Mouse (Mus musculus): ENCODE results near the gene Nt5c2. TPM values are rescaled to one million over a fixed set of nuclear protein-coding genes. Genes with fewer than 3 reads are reported as not detected.

The Nt5c2 gene
- total and polyA plus RNA-seq, 2 experiments from 2014 or later = 64.1 to 81.8 TPM

DNA sequence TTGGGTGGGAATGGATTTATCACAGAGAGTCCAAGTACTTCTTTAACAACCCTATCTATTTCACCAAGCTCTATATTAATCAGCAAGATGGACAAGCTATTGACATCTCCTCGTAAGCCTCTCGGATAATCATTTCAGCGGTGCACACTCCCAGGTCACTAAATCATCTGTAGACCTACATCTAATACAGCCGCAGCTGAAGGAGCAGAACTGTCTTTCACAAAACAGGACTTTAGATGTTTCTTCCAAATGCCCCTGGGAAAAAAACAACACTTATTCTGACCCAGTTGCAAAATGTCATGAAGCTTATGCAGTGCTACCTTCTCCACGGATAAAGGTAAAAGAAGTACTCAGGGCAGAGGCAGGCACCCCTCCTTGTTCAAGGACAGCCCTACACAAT, 106.7 kb downstream of the Nt5c2 start:
- Histone ChIP-seq H3K4me1 (ENCODE audit: insufficient read depth, low read length) (no peaks in the 10 kb centered on the region), H3K27ac (ENCODE audit: low read depth, low read length) (no peak overlapping the region), H3K4me3 (ENCODE audit: low read depth, low read length) (no peak overlapping the region), H3K9ac (replicated peaks; ENCODE audit: low read length, poor library complexity, severe bottlenecking) (no peak overlapping the region), H3K36me3 (ENCODE audit: insufficient read depth, low read length) (no peaks in the 10 kb centered on the region), H3K27me3 (ENCODE audit: insufficient read depth, low read length) (no peaks in the 10 kb centered on the region), H3K9me3 (ENCODE audit: low read length) (no peaks in the 10 kb centered on the region), H3K4me2 (ENCODE audit: low read depth, low read length, poor library complexity, severe bottlenecking) (no peak overlapping the region)
- DNase-seq (ENCODE audit: low spot score) = no peak
- WGBS = 73% methylated on average over 5 of the region's 5 CpGs
- ATAC-seq (ENCODE audit: low FRiP score) = no peak
- no peak for TF ChIP-seq CTCF (IDR thresholded peaks at IDR 0.05)

DNA sequence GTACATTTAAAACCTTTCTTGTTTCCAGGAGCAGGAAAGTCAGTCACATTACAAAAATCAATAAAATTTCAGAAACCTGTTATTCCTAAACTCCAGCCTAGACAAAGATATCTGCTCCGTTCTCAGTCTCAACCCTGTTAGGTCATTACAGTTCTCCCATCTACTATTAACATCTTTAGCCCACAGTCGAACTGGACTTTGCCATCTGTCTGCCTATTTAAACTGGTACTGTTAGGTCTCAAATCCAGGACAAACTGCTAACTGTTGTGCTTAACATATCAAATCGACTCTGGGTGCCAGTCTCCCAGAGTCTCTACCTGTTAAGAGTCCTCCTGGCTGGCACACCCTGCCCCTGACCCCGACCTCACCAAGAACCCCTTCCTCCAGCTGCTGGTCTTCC, 109.0 kb downstream of the Nt5c2 start:
- H3K9ac ChIP-seq (replicated peaks; ENCODE audit: low read length, poor library complexity, severe bottlenecking) = no peak overlapping the region
- no peak overlapping the region for H3K4me3 ChIP-seq (ENCODE audit: low read depth, low read length)
- no peaks in the 10 kb centered on the region for H3K27me3 ChIP-seq (ENCODE audit: insufficient read depth, low read length)
- no peaks in the 10 kb centered on the region for H3K9me3 ChIP-seq (ENCODE audit: low read length)
- TF ChIP-seq CTCF (IDR thresholded peaks at IDR 0.05) = no peak
- DNase-seq (ENCODE audit: low spot score) = no peak
- no peak for ATAC-seq (ENCODE audit: low FRiP score)
- no peaks in the 10 kb centered on the region for H3K36me3 ChIP-seq (ENCODE audit: insufficient read depth, low read length)
- H3K4me1 ChIP-seq (ENCODE audit: insufficient read depth, low read length) = no peaks in the 10 kb centered on the region
- H3K4me2 ChIP-seq (ENCODE audit: low read depth, low read length, poor library complexity, severe bottlenecking) = no peak overlapping the region
- H3K27ac ChIP-seq (ENCODE audit: low read depth, low read length) = no peak overlapping the region
- 88% methylated on average over 4 of the region's 4 CpGs for WGBS

DNA sequence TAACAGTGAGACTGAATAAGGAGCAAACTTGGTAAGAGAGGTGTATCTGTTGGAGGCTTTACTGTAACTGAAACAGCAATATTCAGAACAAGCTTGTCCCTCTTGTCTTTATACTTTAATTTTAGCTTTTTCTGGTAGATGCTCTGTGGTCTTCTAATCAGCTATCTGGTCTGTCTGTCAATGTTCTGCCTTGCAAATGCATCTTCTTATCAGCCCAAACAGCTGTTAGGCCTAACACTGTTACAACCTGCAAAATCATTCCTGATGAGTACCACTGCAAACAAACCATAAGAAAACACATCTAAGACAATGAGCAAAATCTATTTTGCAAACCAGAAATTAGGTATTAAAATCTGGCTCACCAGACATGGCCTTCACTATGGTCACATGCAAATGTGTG, 109.6 kb downstream of the Nt5c2 start:
- no peak for DNase-seq (ENCODE audit: low spot score)
- Histone ChIP-seq H3K36me3 (ENCODE audit: insufficient read depth, low read length) (no peaks in the 10 kb centered on the region), H3K4me2 (ENCODE audit: low read depth, low read length, poor library complexity, severe bottlenecking) (no peak overlapping the region), H3K4me1 (ENCODE audit: insufficient read depth, low read length) (no peaks in the 10 kb centered on the region), H3K27ac (ENCODE audit: low read depth, low read length) (no peak overlapping the region), H3K9ac (replicated peaks; ENCODE audit: low read length, poor library complexity, severe bottlenecking) (no peak overlapping the region), H3K27me3 (ENCODE audit: insufficient read depth, low read length) (no peaks in the 10 kb centered on the region), H3K9me3 (ENCODE audit: low read length) (no peaks in the 10 kb centered on the region), H3K4me3 (ENCODE audit: low read depth, low read length) (no peak overlapping the region)
- no peak for TF ChIP-seq CTCF (IDR thresholded peaks at IDR 0.05)
- no peak for ATAC-seq (ENCODE audit: low FRiP score)

DNA sequence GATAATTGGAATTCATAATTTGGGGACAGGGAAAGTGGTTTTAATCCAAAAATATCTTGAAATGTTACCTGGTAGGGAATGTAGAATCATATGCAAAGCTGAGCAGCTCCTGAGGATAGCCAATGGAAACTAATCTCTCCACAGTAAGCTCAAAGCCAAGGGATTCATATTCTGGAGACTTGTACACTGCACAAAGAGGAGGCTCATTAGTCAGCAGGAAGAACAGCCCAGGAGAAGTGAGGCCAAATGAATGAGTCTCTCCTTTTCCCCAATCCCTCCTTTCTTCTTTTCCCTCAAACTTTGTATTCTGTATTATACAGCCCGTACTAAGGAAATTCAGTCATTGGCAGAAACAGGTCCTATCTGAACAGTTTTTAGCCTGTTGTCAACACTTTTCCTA, 110.0 kb downstream of the Nt5c2 start:
- no peaks in the 10 kb centered on the region for H3K36me3 ChIP-seq (ENCODE audit: insufficient read depth, low read length)
- no peak for ATAC-seq (ENCODE audit: low FRiP score)
- DNase-seq (ENCODE audit: low spot score) = no peak
- TF ChIP-seq CTCF (IDR thresholded peaks at IDR 0.05) = no peak
- no peaks in the 10 kb centered on the region for H3K27me3 ChIP-seq (ENCODE audit: insufficient read depth, low read length)
- H3K4me1 ChIP-seq (ENCODE audit: insufficient read depth, low read length) = no peaks in the 10 kb centered on the region
- no peaks in the 10 kb centered on the region for H3K9me3 ChIP-seq (ENCODE audit: low read length)
- H3K27ac ChIP-seq (ENCODE audit: low read depth, low read length) = no peak overlapping the region
- no peak overlapping the region for H3K4me2 ChIP-seq (ENCODE audit: low read depth, low read length, poor library complexity, severe bottlenecking)
- H3K4me3 ChIP-seq (ENCODE audit: low read depth, low read length) = no peak overlapping the region
- 95% methylated on average over 1 of the region's 1 CpGs for WGBS
- no peak overlapping the region for H3K9ac ChIP-seq (replicated peaks; ENCODE audit: low read length, poor library complexity, severe bottlenecking)

DNA sequence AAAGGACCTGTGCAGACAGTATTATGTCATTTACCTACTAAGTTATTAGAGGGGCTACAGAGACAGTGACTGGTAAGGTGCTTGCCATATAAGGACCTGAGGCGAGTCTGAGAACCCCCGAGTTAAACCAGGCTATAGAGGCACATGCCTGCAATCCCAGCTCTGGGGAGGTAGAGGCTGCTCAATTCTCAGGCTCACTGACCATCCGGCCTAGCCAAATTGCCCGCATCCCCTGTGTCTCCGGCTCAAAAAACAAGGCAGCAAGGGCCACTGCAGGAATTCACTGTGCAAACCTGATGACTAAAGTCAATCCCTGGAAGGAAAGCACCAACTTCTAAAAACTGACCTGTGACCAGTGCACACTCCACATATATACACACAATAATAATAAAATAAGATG, 111.6 kb downstream of the Nt5c2 start:
- no peaks in the 10 kb centered on the region for H3K4me1 ChIP-seq (ENCODE audit: insufficient read depth, low read length)
- no peaks in the 10 kb centered on the region for H3K9me3 ChIP-seq (ENCODE audit: low read length)
- H3K27me3 ChIP-seq (ENCODE audit: insufficient read depth, low read length) = no peaks in the 10 kb centered on the region
- DNase-seq (ENCODE audit: low spot score) = no peak
- ATAC-seq (ENCODE audit: low FRiP score) = no peak
- 86% methylated on average over 5 of the region's 5 CpGs for WGBS
- H3K9ac ChIP-seq (replicated peaks; ENCODE audit: low read length, poor library complexity, severe bottlenecking) = no peak overlapping the region
- H3K27ac ChIP-seq (ENCODE audit: low read depth, low read length) = no peak overlapping the region
- TF ChIP-seq CTCF (IDR thresholded peaks at IDR 0.05) = no peak
- no peaks in the 10 kb centered on the region for H3K36me3 ChIP-seq (ENCODE audit: insufficient read depth, low read length)
- H3K4me3 ChIP-seq (ENCODE audit: low read depth, low read length) = no peak overlapping the region
- H3K4me2 ChIP-seq (ENCODE audit: low read depth, low read length, poor library complexity, severe bottlenecking) = no peak overlapping the region

DNA sequence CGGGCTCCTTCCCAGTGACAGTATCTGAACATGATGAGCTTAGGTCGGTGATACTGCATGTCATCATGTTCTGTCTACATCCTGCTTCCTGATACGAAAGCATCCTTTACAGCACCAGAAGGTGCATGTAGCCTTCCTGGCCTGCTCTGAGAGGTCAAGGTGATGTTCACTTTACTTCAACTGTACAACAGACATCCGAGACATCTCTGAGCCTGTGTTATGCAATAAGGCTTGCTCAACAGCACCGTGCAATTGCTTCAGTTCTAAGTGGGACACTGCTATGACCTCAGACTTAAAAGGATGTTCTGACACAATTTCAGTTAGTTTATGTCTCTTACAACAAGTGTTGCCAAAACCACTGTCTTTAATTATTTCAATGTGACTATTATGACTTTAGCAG, 113.6 kb downstream of the Nt5c2 start:
- Histone ChIP-seq H3K4me1 (ENCODE audit: insufficient read depth, low read length) (no peaks in the 10 kb centered on the region), H3K27ac (ENCODE audit: low read depth, low read length) (no peak overlapping the region), H3K4me3 (ENCODE audit: low read depth, low read length) (no peak overlapping the region), H3K27me3 (ENCODE audit: insufficient read depth, low read length) (no peaks in the 10 kb centered on the region), H3K4me2 (ENCODE audit: low read depth, low read length, poor library complexity, severe bottlenecking) (no peak overlapping the region), H3K9ac (replicated peaks; ENCODE audit: low read length, poor library complexity, severe bottlenecking) (no peak overlapping the region), H3K36me3 (ENCODE audit: insufficient read depth, low read length) (peaks cover 14% of the 10 kb centered on the region), H3K9me3 (ENCODE audit: low read length) (no peaks in the 10 kb centered on the region)
- ATAC-seq (ENCODE audit: low FRiP score) (no peak), DNase-seq (ENCODE audit: low spot score) (no peak)
- WGBS = 91% methylated on average over 5 of the region's 5 CpGs
- no peak for TF ChIP-seq CTCF (IDR thresholded peaks at IDR 0.05)

DNA sequence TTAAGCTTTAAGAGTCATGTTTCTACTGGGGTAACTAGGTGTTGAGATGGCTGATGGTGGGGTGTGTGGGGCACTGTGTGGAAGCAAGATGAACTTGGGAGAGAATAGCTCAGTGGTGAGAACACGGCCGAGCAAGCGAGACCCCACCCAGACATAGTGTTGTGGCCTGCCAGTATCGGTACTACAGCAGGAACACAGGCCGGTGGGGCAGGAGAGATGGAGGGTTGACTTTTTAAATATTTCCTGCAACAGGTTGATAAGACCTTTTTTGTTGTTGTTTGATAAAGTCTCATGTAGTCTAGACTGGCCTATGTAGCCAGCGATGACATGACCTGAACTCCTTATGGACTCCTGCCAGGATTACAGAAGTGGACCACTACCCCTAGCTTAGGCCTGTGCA, 114.2 kb downstream of the Nt5c2 start:
- no peak for DNase-seq (ENCODE audit: low spot score)
- no peaks in the 10 kb centered on the region for H3K4me1 ChIP-seq (ENCODE audit: insufficient read depth, low read length)
- H3K4me3 ChIP-seq (ENCODE audit: low read depth, low read length) = no peak overlapping the region
- no peaks in the 10 kb centered on the region for H3K9me3 ChIP-seq (ENCODE audit: low read length)
- no peak for ATAC-seq (ENCODE audit: low FRiP score)
- no peaks in the 10 kb centered on the region for H3K27me3 ChIP-seq (ENCODE audit: insufficient read depth, low read length)
- WGBS = 95% methylated on average over 6 of the region's 6 CpGs
- H3K27ac ChIP-seq (ENCODE audit: low read depth, low read length) = no peak overlapping the region
- no peak for TF ChIP-seq CTCF (IDR thresholded peaks at IDR 0.05)
- no peak overlapping the region for H3K9ac ChIP-seq (replicated peaks; ENCODE audit: low read length, poor library complexity, severe bottlenecking)
- no peak overlapping the region for H3K4me2 ChIP-seq (ENCODE audit: low read depth, low read length, poor library complexity, severe bottlenecking)
- H3K36me3 ChIP-seq (ENCODE audit: insufficient read depth, low read length) = peaks cover 14% of the 10 kb centered on the region

All from midbrain, postnatal 0 days (tissue).